Mouse (Mus musculus) layer of hippocampus, postnatal 14 days (tissue): Measurements from ENCODE around the gene Kcna6. TPM values are rescaled to one million over a fixed set of nuclear protein-coding genes. Genes with fewer than 3 reads are reported as not detected.

Experiments used
- DNase-seq, 2 experiments: peaks; one replicate each; pipeline ENCODE4 v3.0.0; 2021 to 2022; ENCODE audit warnings: low spot score in 2 of 2, mixed read lengths in 1 of 2
- total RNA-seq, 2 experiments: library from RNA; stranded (reverse); gene quantifications; 2 replicates each; pipeline ENCODE4 v1.2.3; 2021

Gene Kcna6
- total RNA-seq, 2 experiments from 2014 or later = 47.9 to 48.4 TPM

DNA sequence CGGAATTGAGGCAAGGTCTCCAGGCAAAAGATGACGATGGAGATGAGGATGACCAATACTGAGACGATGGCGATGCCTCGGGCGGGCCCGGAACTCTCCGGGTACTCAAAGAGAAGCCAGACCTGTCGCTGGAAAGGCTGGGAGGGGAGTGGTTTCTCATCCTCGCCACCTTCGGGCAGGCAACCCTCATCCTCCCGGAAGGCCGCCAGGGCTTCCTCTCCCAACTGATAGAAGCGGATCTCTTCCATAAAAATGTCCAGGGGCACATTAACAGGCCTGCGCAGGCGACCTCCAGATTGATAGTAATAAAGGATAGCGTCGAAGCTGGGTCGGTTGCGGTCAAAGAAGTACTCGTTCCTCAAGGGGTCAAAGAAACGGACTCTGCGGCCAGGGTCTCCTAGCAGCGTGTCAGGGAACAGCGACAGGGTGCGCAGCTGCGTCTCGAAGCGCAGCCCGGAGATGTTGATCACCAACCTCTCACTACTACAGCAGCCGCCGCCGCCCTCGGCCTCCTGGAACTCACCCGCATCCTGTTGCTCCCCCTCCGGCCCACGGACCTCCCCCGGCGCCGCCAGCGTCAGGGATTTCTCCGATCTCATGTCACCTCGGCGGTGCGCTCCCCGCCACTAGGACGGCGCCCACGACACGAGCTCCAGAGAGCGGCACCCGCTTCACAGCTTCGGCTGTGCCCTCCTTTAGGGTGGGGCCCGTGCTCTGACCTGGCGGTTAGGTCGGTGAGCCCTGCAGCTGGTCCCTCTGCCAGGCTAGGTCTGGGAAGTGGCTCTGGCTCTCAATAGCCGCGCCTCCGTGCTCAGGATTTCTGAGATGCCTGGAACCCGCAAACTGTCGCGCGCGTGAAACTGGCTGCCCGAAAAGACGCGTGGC, 906 bp downstream of the Kcna6 start:
- peak; percentile 41 for DNase-seq

DNA sequence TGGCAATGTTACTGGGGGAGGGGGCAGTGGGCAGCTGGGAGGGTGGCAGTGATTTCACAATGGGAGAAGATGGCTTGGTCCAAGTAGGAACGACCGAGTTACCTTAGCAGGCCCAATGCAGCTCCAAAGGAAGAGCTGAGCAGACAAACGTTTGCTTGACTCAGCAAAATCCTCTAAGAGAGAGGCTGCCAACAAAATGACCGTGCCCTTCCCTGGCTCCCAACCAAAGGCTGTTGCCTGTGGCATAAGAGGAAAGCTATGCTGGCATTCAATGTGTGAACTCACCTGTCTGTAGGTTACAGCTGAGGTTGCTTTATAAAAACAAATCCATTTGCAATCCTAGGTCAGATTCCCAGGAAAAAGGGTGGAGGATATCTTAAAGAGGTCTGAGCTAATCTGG, 3.5 kb downstream of the Kcna6 start:
- DNase-seq = no peak

DNA sequence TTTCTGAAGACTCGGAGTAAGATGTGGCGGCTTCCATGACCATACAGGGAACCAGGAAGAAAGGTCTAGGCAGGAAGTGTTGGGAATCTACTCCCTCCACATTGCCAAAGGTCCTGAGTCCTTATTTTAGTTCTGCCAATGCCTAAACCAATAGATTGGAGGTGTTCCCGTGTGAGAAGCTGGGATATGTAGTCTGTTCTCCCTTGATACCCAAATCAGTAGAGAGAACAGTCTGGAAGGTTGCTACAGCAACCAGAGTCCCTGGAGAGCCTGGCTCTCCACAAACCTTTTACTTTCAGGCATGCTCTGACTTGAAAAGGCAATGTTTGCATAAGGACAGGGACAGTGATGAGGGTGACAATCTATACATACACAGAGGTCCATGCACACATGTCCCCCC, 4.7 kb downstream of the Kcna6 start:
- DNase-seq = peak in 1 of 2 experiments; percentile 55

DNA sequence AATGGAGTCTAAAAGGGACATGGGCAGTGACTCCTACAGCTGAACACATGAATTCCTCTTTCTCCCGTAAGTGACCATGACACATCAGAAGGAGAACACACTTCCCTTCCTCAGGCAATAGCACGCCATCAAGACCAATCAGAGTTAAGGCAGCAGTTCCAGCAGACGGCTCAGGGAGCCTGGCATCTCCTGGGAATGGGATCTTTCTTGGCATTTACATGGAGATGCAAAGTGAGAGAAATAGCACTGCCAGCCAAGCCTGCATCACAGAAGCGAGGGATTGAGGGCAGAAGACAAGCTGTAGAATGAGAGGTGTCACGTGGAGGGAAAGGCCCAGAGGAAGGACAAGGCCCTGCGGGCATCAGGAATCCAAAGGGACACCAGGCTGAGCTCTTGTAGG, 7.8 kb downstream of the Kcna6 start:
- no peak for DNase-seq

DNA sequence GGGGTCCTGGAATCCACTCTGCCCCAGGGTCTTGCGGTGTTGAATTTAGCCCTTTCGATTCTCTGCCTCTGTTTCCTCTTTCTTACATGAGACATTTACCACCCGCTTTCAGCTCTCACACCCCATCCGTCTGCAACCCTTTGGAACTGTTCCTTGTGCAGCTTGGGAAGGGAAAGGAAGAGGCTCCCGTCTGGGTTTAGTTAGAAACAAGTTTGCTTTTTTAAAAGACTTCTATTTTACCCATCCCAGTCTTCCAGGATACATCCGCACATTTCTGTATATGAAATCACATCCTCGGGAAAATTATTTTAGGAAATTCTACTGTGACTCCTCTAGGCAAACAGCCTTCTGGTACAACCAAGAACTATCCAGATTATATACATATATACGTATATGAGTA, 11.7 kb downstream of the Kcna6 start:
- no peak for DNase-seq

DNA sequence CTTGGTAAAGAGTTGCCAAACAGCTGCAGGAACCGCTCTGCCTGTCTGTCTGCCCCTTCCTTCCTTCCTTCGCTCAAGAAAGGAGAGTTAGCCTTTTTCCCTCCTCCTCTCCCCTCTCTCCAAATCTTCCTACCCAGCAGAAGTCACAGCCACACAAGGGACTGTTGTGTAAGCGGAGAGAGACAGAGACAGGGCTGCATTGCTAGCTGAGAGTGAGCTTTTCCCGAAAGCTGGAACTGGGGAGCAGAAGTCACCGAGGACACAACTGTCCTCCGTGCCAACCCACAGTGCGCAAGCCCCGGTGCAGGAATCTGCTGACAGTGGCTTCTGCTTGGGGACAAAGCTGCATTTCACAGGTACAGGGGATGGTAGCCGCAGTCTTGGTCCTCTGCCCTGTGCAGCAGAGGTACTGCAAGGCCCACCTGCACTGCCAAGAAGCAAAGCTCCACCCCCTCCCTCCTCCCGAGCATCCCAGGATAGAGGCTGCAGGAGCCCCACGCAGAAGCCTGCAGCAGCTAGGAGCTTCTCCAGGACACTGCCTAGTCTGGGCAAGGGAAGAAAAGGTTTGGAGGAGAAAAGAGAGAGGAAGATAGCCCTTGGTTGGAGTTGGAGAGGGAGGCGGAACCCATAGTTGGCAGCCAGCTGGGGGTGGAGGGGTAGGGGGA, 21.9 kb downstream of the Kcna6 start:
- no peak for DNase-seq

DNA sequence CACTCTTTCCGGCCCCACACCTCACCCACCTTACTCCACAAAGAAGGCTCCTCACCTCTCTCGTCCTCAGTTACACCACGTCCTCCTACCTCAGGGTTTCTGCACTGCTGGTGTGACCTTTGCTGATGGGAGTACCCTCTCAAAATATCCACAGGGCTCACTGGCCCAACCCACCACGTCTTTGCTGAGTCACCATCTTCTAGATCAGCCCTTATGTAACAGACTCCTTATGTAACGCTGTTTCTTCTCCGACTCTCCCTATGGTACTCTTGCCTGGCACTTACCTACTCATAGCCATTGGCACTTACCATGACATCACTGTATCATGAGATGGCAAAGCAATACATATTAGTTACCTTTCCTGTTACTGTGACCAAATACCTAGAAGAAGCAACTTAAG, 27.9 kb downstream of the Kcna6 start:
- DNase-seq = no peak

DNA sequence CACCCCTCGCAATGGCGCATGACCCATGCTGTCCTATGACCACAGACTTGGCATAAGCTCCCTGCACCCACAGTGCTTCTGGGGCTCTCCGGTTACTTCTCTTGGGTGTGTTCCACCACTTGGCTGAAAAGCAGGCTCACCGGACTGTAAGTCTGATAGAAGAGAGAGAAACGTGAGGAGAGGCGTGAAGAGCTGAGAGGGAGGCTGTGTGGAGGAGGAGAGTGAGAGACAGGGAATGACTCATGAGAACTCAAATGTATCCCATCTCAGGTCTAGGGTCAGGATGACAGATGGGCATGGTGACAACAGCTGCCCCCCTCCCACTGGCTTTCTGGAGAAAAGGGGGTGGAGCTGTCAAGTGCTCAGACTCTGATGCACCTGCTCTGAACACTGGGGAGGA, 34.5 kb downstream of the Kcna6 start:
- DNase-seq = no peak

DNA sequence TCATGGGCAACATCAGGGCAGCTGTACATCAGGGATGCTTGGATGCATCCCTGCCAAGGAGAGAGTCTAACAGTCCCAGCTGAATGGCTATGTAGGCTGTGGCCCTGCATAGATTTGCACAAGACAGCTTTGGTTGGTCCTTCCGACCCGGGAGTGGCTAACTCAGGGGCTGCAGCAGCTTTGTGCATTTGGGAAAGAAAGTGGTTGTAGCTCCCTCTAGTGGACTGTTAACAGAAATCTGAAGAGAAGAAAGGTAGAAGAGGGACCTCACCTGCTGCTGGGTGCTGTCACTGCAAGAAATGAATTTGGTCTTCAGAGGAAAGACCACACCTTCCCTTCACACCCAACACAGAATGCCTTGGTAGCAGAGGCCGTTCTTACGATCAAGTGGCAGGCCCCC, 36.0 kb downstream of the Kcna6 start:
- peak in 1 of 2 experiments; percentile 66 for DNase-seq

DNA sequence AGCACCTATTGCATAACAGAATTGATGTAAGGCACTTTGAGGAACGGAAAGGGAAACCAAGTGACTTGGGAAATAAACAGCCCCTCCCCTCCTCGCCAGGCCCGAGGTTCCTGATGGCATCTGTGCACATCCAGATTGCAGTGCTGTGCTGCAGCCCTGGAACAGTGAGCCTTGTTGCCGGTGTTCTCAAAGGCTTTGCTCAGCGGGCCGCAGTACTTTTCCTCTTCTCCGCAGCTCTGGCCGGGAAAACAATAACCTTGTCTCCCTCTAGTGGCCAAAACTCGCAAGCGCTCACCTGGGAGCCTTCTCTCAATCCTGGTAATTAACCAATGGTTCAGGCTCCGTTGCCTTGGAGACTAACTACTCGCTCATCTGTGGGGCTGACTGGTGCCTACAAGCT, 38.4 kb downstream of the Kcna6 start:
- peak; percentile 91 to 94 for DNase-seq

DNA sequence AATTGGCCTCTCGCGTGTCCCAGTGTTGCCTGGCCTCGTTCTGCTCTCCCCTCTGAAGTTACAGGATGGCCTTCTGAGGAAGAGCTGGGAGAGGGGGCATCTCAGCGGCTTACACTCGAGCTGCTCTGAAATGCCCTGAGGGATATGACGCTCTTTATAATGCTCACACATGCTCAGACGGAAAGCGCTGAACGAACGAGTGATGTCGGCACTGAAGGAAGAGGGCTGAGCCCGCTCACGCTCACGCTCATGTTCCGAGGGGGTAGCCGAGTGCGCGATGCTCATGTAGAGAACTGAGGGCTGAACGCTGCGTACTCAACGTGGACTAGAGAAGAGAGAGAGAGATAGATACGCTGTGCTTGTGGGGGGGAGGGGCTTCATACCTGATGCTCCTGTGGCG, 39.3 kb downstream of the Kcna6 start:
- DNase-seq = no peak

DNA sequence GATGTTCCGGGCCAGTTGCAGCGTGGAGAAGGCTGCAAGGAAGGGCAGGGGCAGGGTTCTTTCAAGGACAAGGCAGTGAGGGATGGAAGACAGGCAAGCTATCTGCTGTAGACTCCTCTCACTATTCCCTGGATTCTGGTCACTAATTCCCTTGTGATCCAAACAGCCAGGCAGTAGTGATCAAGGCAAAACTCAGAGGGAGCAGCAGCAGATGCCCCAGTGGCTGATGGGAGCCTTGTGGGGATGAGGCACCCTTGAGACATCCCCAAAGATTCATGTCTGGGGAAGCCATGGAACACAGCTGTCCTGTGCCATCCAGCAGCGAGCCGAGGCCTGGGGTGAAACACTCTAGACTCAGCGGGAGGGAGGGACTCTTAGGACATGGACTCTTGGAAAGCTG, 40.5 kb downstream of the Kcna6 start:
- DNase-seq = no peak

DNA sequence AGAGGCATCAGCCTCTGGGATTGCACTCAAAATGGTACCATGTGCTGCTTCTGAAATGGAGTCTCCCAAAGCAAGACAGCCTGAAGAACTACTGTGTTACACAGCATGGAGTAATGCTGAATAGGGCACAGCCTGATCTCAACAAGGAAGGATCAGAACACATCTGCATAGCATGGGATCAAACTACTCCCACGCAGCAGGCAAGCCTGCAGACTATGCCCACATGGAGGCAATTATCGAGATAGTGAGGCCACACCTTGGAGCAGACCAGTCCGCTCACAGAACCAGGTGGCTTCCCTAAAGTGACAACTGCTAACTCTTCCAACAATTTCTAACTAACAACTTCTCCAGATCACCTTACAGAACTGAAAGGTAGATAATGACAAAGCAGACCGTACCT, 53.4 kb downstream of the Kcna6 start:
- no peak for DNase-seq

DNA sequence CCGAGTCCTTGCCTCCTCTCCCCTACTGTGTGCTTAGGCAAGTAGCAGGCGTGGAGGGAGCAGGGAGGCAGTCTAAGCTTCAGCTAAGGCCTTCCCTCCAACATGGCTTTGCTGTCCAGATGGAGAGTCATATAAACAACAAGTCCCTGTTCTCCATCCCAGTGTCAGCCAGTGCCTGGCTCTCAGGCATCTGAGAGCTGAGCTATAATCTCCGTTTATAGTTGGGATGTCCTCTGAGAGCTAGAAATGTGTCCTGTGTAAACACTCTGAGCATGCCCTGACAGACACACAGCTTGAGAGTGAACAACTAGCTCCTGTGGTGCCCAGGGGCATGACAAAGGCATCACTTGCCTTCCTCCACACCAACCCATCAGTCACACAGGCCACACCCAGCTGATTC, 55.3 kb downstream of the Kcna6 start:
- no peak for DNase-seq

DNA sequence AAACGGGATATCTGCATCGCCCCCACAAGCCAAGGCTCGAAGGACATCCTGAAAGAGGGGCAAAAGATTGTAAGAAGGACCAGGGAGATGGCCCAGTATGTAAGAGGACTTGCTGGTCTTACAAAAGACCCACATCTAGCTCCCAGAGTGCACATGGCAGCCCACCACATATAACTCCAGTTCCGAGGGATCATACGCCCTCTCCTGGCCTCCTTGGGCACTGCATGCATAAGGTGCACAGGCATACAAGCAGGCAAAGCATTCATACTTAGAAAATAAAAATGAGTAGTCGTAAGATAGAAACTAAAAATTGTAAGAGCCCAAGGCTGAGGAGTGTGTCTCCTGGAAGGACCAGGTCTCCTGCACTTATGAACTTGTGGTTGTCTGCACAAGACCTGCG, 61.5 kb downstream of the Kcna6 start:
- no peak for DNase-seq

DNA sequence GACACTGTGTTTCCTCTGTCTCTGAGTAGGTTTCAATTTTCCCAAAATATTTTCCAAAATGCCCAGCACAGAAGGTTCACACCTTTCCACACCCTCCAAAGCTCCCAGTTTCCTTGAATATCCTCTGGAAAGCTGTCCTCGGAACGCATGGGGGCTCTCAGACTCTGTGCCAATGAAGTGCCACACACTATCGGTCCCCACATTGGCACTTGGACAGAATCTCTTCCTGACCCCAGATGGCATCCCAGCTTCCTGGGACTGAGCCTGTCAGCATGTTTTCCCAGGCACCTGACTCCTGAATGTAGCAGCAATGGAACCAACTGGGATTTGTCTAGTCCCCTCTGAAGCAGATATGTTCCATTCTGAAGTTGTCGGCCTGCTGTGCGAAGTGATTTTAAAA, 73.5 kb downstream of the Kcna6 start:
- no peak for DNase-seq

DNA sequence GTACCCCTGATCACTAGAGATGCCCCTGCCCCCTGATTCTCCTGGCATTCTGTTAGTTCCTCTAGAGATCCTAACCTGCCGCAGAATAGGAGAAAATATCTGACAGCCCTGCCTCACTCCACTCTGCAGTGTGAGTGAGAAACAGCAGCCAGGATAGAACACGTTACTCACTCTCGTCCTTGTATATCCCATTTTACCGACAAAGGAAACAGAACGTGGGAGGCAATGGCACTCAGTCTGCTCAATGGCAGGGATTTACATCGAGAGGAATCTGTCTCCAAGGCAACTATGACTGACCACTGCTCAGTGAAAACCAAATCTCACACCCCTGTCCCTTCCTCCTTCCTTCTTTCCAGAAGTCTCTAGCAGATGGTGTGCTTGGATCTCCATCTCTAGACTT, 74.4 kb downstream of the Kcna6 start:
- no peak for DNase-seq

DNA sequence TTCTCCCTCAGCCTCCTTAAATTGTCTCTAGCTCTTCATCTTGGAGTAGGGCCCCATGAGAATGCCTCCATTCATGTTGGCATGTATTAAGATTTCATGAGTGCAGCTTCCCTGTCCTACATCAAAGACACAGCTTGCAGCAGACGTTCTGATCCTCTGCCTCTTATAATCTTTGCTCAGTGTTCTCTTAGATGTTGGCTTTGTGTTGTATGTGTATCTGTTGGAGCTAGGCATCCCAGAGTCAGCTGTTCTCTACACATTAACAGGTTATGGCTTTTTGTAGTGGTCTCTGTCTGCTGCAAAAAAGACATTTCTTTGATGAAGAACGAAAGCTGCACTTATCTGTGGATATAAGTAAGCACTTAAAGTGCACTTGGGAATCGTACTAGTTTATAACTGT, 75.9 kb downstream of the Kcna6 start:
- no peak for DNase-seq

Other genes with a start within 250 kb of the Kcna6 start
- gene Kcna5, start 205.3 kb downstream of the Kcna6 start, total RNA-seq = 1 to 10 TPM; 1.5 to 1.8 TPM
- 10 to 100 TPM; 82.0 to 90.5 TPM for gene Kcna1, start 94.3 kb downstream of the Kcna6 start, total RNA-seq
- gene Ndufa9, start 108.5 kb upstream of the Kcna6 start, total RNA-seq = 100 to 1,000 TPM; 162 to 163 TPM
- under 1 TPM; 0.12 to 0.21 TPM for gene Akap3, start 112.4 kb upstream of the Kcna6 start, total RNA-seq
- under 1 TPM; 0.30 to 0.50 TPM for gene Dyrk4, start 181.2 kb upstream of the Kcna6 start, total RNA-seq
- 1 to 10 TPM; 3.0 to 3.5 TPM for gene Rad51ap1, start 198.9 kb upstream of the Kcna6 start, total RNA-seq
- 10 to 100 TPM; 38.3 to 42.9 TPM for gene D6Wsu163e, start 199.3 kb upstream of the Kcna6 start, total RNA-seq